Mouse (Mus musculus) testis, adult 2 months (tissue): Measurements from ENCODE around the gene Sin3b.

Source experiments
- CTCF ChIP-seq: fragments of 200-500 bp; IDR thresholded peaks from 2 replicates; pipeline ENCODE4 v1.5.1; 2012; ENCODE audit warnings: low read depth, mild to moderate bottlenecking, inconsistent platforms, low read length, moderate library complexity; ENCODE audit not compliant: control insufficient read depth, insufficient read depth, insufficient replicate concordance
- POLR2A ChIP-seq: fragments of 200-500 bp; IDR thresholded peaks from 2 replicates; pipeline ENCODE4 v1.6.1; 2012; ENCODE audit warnings: low read depth, mild to moderate bottlenecking, inconsistent platforms, low read length, moderate library complexity; ENCODE audit not compliant: control insufficient read depth

- TF ChIP-seq CTCF (no peak), POLR2A (no peak)
Observed at GRCm38 (mm10) chr8:72674184-72674583, 48.9 kb upstream of the Sin3b start.
